Mouse (Mus musculus) embryonic facial prominence, embryonic 12.5 days (tissue): ENCODE measurements around the gene Uqcr11. TPM values are rescaled to one million over a fixed set of nuclear protein-coding genes. Genes with fewer than 3 reads are reported as not detected.

ENCODE experiments used
- ATAC-seq: fragments of 200-750 bp; cut with Nextera tagmentation; 2 replicates; pipeline ENCODE4 v1.8.0; 2017; ENCODE audit not compliant: insufficient number of reproducible peaks, insufficient read depth, low FRiP score, low TSS enrichment
- H3K27ac ChIP-seq: fragments of 300-500 bp; sonication (generic); 2 replicates; pipeline ENCODE4 v1.5.1; 2016; ENCODE audit warnings: mild to moderate bottlenecking
- H3K27me3 ChIP-seq: fragments of 300-500 bp; sonication (generic); 2 replicates; pipeline ENCODE4 v1.6.1; 2016; ENCODE audit warnings: mild to moderate bottlenecking, moderate library complexity
- H3K36me3 ChIP-seq: fragments of 300-500 bp; sonication (generic); 2 replicates; pipeline ENCODE4 v1.6.1; 2016; ENCODE audit warnings: mild to moderate bottlenecking
- H3K4me1 ChIP-seq: fragments of 300-500 bp; sonication (generic); 2 replicates; pipeline ENCODE4 v1.6.1; 2016
- H3K4me2 ChIP-seq: fragments of 300-500 bp; sonication (generic); replicated peaks from 2 replicates; pipeline ENCODE4 v1.6.1; 2016; ENCODE audit warnings: mild to moderate bottlenecking, moderate library complexity
- H3K4me3 ChIP-seq: fragments of 300-500 bp; sonication (generic); 2 replicates; pipeline ENCODE4 v1.5.1; 2016; ENCODE audit warnings: mild to moderate bottlenecking
- H3K9ac ChIP-seq: fragments of 300-500 bp; sonication (generic); 2 replicates; pipeline ENCODE4 v1.6.1; 2016; ENCODE audit warnings: mild to moderate bottlenecking, moderate library complexity
- H3K9me3 ChIP-seq: fragments of 300-500 bp; sonication (generic); 2 replicates; pipeline ENCODE4 v1.6.1; 2016; ENCODE audit warnings: mild to moderate bottlenecking, moderate library complexity
- WGBS: fragments of 180-500 bp; shearing (Covaris S2); methylation state at CpG from one replicate; pipeline ENCODE4 v1.1.7; 2016; 5-methylcytosine and 5-hydroxymethylcytosine counted together
- polyA plus RNA-seq: library from polyadenylated mRNA; unstranded; fragments of >200 nt; fragmentation: Nextera tagmentation; extraction: Ambion mirVana; gene quantifications from 2 replicates; pipeline ENCODE4 v1.2.1, GENCODE M21; 2016

The Uqcr11 gene
- polyA plus RNA-seq, 1 experiment from 2014 or later = 403 TPM

DNA sequence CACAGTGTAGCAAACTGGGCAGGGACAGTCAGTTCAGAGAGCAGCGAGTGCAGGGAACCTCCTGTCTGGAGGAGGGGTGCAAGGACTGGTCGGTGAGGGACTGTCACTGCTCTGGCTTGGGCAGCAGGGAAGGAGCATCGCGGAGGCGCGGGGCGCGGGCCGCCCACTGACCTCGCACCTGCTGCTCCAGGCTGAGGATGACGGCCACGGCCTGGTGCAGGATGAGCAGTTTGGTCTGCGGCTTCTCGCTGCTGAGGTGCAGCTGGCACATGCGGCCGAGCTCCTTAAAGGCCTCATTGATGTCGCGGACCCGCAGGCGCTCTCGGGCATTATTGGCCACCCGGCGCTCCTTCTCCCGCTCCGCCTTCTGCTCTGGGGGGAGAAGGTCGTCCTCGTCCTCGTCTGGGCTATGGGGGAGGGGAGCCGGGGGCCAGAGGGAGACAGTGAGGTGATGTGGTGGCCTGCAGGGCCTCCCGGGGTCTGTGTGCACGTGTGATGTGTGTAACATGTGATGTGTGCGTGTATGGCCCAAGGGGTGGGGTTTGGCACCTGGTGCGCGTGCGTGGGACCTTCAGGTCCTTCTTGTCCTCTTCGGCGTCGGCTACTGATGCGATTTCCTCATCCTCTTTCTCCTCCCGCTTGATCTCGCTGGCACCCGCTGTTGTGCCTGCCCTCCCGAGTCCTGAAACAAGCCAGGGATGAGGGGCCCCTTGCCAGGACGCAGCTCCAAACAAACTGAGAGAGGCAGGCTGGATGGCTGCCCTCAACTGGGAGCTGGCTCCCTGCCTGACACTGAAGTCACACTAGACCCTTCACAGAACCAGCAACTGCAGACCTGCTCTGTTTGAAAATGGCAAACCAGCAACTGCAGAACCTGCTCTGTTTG is 6.3 kb upstream of the Uqcr11 start:
- no peak overlapping the region for H3K4me2 ChIP-seq
- 0 out of 2 replicates have a peak, but pooled peaks cover 4% of the 10 kb centered on the region for H3K4me1 ChIP-seq
- 89% methylated on average over 44 of the region's 44 CpGs for WGBS
- H3K36me3 ChIP-seq = peaks cover 92% of the 10 kb centered on the region
- no peak overlapping the region for H3K9ac ChIP-seq
- no peak overlapping the region for H3K4me3 ChIP-seq
- no peaks in the 10 kb centered on the region for H3K9me3 ChIP-seq
- no peak for ATAC-seq
- no peak overlapping the region for H3K27ac ChIP-seq
- no peaks in the 10 kb centered on the region for H3K27me3 ChIP-seq

DNA sequence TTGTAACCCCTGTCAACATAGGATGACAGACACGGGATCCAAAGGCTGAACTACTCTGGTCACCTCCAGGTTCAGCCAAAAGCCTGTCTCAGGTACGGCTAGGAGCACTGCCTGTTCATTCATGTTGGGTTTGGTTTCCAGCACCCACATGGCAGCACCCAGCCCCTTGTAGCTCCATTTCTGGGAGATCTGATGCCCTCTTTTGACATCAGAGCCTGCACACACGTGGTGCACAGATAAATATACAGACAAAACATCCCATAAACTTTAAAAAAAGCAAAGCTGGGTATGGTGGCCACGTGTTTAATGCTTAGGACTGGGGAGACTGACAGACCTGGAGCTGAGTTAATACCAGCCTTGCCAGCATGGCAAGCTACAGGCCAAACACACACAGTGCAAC is 1.3 kb upstream of the Uqcr11 start:
- Histone ChIP-seq H3K9ac (no peak overlapping the region), H3K4me1 (peaks cover 24% of the 10 kb centered on the region), H3K27ac (no peak overlapping the region; the same call in 1 of the 2 replicates), H3K27me3 (no peaks in the 10 kb centered on the region), H3K36me3 (peaks cover 57% of the 10 kb centered on the region), H3K4me3 (no peak overlapping the region), H3K4me2 (no peak overlapping the region), H3K9me3 (no peaks in the 10 kb centered on the region)
- no peak for ATAC-seq
- WGBS = 50% methylated on average over 4 of the region's 4 CpGs

DNA sequence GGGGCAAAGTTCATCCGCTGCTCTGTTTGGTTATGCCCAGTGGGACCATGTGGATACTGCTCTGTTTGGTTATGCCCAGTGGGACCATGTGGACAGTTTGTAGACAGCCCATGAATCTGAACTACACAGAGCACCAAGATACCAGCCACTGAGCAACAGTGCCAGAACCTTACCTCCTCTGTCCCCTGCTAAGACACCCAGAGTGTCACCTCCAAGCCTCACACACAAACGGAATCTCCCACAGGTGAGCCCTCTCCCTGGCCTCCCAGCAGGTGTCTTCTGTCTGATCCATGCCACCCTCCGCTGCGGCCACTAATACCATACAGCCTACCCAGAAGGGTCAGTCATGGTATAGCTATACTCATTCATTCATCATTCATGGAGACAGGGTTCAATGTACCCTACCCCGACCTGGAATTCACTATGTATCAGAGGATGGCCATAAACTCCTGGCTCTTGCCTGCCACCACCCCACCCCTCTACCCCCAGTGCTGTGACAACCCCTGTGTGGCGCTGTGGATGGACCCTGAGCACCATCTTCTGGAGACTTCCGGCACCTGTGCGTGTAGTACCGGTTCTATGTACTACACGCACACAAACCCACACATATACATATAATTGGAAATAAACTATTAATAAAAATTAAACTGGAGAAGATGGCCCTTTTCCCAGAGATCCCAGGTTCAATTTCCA is 1.0 kb downstream of the Uqcr11 start:
- ATAC-seq = no peak
- H3K4me1 ChIP-seq = peaks cover 25% of the 10 kb centered on the region
- 52% methylated on average over 10 of the region's 10 CpGs for WGBS
- H3K9ac ChIP-seq = peak overlapping the region; percentile 88
- H3K9me3 ChIP-seq = no peaks in the 10 kb centered on the region
- no peaks in the 10 kb centered on the region for H3K27me3 ChIP-seq
- H3K36me3 ChIP-seq = peaks cover 51% of the 10 kb centered on the region
- 0 out of 2 replicates have a peak overlapping the region, but pooled peaks have one; percentile 83 for H3K27ac ChIP-seq
- peak overlapping the region; percentile 96 for H3K4me2 ChIP-seq
- peak overlapping the region; percentile 96 for H3K4me3 ChIP-seq

DNA sequence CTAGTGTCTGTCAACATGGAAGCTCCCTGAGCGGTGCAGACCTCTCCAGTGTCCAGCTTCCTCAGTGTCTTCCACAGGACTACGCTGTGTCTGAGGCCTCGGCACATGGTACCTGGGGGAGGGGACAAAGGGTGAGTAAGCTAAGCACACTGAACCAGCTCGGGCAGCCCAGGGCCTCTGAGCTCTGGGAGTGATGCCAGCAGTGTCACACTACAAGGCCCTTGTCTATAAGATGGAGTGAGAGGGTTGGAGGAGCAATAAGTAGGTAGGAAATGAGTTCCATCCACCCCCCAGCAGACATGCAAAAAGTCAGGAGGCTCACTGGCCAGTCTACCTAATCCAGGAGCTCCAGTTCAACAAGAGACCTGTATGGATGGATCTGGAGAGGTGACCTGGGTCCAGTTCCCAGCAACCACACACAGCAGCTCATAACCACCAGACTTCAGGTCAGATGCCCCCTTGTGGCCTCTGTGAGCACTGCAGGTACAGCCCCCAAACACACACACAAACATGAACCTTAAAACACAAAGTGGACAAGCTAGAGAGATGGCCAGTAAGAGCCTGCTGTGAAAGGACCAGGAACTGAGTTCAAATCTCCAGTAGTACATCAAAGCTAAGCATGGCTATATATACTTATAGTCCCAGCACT is 3.5 kb downstream of the Uqcr11 start:
- Histone ChIP-seq H3K4me2 (no peak overlapping the region), H3K9me3 (no peaks in the 10 kb centered on the region), H3K4me1 (peaks cover 32% of the 10 kb centered on the region), H3K9ac (no peak overlapping the region), H3K27me3 (no peaks in the 10 kb centered on the region), H3K27ac (no peak overlapping the region), H3K36me3 (peaks cover 32% of the 10 kb centered on the region), H3K4me3 (no peak overlapping the region)
- ATAC-seq = no peak
- WGBS = 98% methylated on average over 4 of the region's 4 CpGs

DNA sequence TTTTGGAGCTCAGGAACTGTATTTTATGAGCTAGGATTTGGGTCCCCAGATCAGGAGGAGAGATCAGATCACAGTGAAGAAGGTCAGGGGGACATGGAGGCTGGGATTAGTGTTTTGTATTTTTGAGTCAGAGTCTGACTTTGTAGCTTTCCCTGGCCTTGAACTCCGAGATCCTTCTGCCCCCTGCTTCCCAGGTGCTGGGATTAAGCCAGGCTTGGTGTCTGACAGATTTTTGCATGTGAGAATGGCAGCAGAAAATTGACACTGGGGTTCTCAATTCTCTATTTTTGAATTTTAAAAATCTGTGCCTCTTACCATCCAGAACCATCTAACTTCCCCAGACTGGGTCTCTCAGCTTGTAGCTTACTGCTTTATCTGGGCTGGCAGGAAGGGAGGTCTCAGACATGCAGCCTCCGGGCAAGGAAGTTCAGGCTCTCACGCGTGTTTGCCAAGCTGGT is 5.9 kb downstream of the Uqcr11 start:
- 82% methylated on average over 4 of the region's 4 CpGs for WGBS
- H3K9me3 ChIP-seq = no peaks in the 10 kb centered on the region
- no peak for ATAC-seq
- H3K9ac ChIP-seq = peak overlapping the region; percentile 58; the same call in 1 of the 2 replicates
- peaks cover 29% of the 10 kb centered on the region for H3K4me1 ChIP-seq
- H3K4me3 ChIP-seq = peak overlapping the region; percentile 73
- peak overlapping the region; percentile 100 for H3K27ac ChIP-seq
- H3K4me2 ChIP-seq = peak overlapping the region; percentile 70
- H3K27me3 ChIP-seq = no peaks in the 10 kb centered on the region
- H3K36me3 ChIP-seq = peaks cover 44% of the 10 kb centered on the region

DNA sequence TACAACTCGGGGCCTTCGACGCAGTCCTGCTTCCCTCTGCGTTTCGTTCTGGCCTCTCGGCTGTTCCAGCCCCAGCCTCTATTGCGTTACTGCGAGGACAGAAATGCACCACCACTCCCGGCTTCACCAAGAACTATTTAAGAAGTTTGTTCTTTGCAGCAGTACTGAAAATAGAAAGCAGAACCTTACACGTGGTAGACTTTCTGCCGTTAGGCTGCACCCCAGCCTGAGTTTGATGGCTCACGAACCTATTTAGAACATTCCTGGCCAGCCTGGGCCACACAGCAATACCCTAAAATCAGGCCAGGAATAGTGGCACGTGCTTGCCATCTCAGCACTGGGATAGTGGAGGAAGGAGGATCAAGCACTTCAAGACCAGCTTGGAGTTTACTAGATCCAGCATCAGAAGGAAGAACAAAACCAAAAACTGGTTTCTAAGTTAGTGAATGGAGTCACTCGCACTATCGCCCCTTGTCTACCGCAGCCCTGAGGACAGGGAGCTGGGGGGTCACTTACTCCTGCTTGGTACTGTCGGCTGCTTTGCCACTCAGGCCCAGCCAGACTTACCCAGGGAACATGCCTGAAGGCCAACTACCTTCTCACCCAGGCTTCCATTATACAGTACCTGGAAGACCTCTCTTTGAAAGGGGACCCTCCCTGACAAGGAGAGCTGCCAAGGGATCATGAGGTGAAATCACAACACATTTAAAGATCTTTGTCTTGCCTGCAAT is 6.5 kb downstream of the Uqcr11 start:
- no peaks in the 10 kb centered on the region for H3K27me3 ChIP-seq
- no peak for ATAC-seq
- 14% methylated on average over 17 of the region's 17 CpGs for WGBS
- H3K36me3 ChIP-seq = peaks cover 50% of the 10 kb centered on the region
- H3K9me3 ChIP-seq = no peaks in the 10 kb centered on the region
- peak overlapping the region; percentile 100 for H3K27ac ChIP-seq
- peak overlapping the region; percentile 70 for H3K4me2 ChIP-seq
- peak overlapping the region; percentile 58 for H3K9ac ChIP-seq
- peak overlapping the region; percentile 73 for H3K4me3 ChIP-seq
- peaks cover 23% of the 10 kb centered on the region for H3K4me1 ChIP-seq

DNA sequence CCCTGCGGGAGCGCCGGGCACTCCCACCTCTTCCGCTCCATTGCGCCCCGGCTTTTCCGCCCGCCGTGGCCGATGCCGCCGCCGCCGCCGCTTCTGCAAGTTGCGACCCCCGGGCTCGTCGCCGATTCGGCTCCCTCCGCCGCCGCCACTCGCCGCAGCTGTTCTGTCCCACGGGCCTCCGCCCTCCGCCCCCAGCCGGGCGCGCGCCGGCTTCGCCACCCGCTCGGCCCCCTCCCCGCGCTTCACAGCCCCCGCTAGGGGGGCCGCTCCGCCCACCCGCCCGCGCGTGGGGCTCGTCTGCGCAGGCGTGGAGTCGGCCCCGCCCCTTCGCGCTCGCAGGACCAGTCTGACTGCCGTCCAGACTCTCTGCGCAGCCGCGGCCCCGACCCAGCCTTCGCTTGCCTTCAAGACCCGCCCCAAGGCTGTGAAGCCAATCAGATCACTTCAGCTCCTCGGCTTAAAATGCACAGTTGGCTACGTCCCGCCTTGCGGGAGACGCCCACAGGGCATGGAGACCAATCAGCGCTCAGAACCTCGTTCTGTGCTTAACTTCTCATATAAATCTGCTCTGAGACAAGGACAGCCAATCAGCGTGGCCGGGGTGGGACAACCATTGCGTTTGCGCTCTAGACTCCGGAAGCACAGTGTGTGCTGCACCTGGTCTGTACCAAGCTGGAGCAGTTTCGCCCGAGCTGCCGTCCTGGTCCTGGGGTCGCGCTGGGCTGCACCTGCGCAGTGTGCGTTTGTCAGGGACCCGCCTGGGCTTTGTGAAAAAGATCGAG is 7.2 kb downstream of the Uqcr11 start, which contains the start of gene Mbd3:
Gene Mbd3, minus strand, starts transcription at position 360 of the 782 bp plus-strand sequence.
- under 1% methylated on average over 68 of the region's 82 CpGs for WGBS

DNA sequence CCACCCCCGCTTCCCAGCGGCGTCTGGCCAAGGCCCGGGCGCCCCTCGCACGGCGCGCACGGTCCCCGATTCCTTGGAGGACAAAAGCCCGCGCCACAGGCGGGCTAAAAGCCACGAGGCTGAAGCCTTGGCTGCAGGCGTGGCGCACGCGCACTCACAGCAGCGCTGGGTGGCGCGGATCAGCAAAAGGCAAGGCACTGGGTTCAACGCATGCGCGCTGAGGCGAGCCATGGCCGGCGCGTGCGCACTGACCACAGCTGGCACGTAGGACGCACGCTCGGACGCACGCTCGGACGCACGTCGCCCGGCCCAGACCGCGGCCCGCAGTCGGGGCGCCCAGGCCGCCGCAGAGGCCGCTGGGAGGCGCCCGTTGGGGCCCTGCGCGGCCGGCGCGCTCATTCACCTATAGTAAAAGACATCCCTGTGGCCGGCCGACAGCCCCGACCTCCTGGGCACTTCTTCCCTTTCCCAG is 7.9 kb downstream of the Uqcr11 start:
- Histone ChIP-seq H3K4me2 (peak overlapping the region; percentile 89), H3K4me3 (peak overlapping the region; percentile 73), H3K27ac (peak overlapping the region; percentile 100), H3K9ac (peak overlapping the region; percentile 96), H3K36me3 (peaks cover 57% of the 10 kb centered on the region), H3K27me3 (no peaks in the 10 kb centered on the region), H3K4me1 (peaks cover 21% of the 10 kb centered on the region), H3K9me3 (no peaks in the 10 kb centered on the region)
- ATAC-seq = peak; percentile 80
- under 1% methylated on average over 56 of the region's 59 CpGs for WGBS

More for the DNA sequence above, 7.2 kb downstream of the Uqcr11 start, which contains the start of gene Mbd3:
- Histone ChIP-seq H3K36me3 (peaks cover 57% of the 10 kb centered on the region), H3K4me1 (peaks cover 21% of the 10 kb centered on the region), H3K9me3 (no peaks in the 10 kb centered on the region), H3K4me3 (peak within 1 kb of the TSS; percentile 73), H3K27ac (peak within 1 kb of the TSS; percentile 100), H3K27me3 (no peaks in the 10 kb centered on the region), H3K4me2 (peak within 1 kb of the TSS; percentile 89), H3K9ac (peak within 1 kb of the TSS; percentile 96)
- peak; percentile 96 for ATAC-seq

DNA sequence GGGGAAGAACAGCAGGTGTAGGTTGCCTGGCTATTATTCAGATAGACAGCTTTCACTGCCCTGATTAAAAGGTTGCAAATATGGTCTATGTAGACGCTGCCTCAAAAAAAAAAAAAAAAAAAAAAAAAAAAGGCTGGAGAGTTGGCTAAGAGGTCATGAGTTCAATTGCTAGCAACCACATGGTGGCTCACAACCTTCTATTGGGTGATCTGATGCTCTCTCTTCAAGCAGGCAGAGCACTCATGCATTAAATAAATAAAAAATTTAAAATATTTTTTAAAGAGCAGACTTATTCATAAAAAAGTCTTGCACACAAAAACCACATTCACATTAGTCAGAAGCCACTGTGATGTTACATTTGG is 8.5 kb downstream of the Uqcr11 start:
- H3K4me1 ChIP-seq = peaks cover 21% of the 10 kb centered on the region
- H3K4me3 ChIP-seq = peak overlapping the region; percentile 73
- H3K9me3 ChIP-seq = no peaks in the 10 kb centered on the region
- peak overlapping the region; percentile 89 for H3K4me2 ChIP-seq
- H3K27me3 ChIP-seq = no peaks in the 10 kb centered on the region
- no peak for ATAC-seq
- 0% methylated on average over 1 of the region's 1 CpGs for WGBS
- H3K27ac ChIP-seq = peak overlapping the region; percentile 100
- peak overlapping the region; percentile 96 for H3K9ac ChIP-seq
- H3K36me3 ChIP-seq = peaks cover 57% of the 10 kb centered on the region

DNA sequence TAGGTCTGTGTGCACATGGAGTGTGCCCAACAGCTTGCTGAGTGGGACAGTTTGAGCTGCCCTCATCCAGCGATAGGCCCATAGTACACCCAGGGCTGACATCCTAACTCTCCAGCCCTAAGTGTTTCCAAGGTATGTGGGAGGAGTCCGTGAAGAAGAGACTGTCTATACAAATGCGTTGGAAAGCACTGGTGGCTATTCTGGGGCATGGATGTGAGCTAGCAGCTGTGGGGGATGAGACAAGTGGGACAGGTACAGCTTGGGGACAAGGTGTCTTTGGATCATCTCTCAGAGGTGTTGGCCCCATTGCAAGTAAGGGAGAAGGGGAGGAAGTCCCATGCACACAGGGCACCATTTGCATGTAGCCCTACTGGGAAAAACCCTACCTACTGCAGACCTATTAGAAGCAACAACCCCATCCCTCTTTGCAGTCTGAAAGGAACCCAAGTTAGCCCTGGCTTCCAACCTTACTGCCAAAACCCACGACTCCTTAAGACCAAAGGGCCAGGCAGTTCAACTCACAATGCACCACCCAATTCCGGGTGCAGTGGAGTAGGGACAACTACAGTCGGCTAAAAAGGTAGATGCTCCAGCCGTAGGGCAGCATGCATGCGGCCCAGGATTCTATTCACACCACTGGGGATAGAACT is 9.0 kb downstream of the Uqcr11 start:
- Histone ChIP-seq H3K36me3 (peaks cover 57% of the 10 kb centered on the region), H3K9me3 (no peaks in the 10 kb centered on the region), H3K4me3 (peak overlapping the region; percentile 73), H3K27ac (peak overlapping the region; percentile 100), H3K27me3 (no peaks in the 10 kb centered on the region), H3K4me2 (peak overlapping the region; percentile 89), H3K4me1 (peaks cover 21% of the 10 kb centered on the region), H3K9ac (peak overlapping the region; percentile 60)
- no peak for ATAC-seq
- WGBS = 56% methylated on average over 8 of the region's 8 CpGs
